Mouse (Mus musculus): ENCODE data around the gene Foxe1. TPM values are rescaled to one million over a fixed set of nuclear protein-coding genes. Genes with fewer than 3 reads are reported as not detected.

Foxe1 gene
- total RNA-seq, 2 experiments from 2014 or later: not detected

- no peak for DNase-seq (ENCODE audit: extremely low spot score in 1 of 2, low spot score in 1 of 2)
Observed at GRCm38 (mm10) chr4:46394388-46394787, 51.0 kb downstream of the Foxe1 start.

GRCm38 (mm10) chr4:46395736-46396135 is 52.3 kb downstream of the Foxe1 start:
- no peak for DNase-seq (ENCODE audit: extremely low spot score in 1 of 2, low spot score in 1 of 2)

Other genes with a start within 250 kb of the Foxe1 start
- 10 to 100 TPM; 51.4 to 60.4 TPM for gene Ncbp1, start 205.0 kb upstream of the Foxe1 start, total RNA-seq (2021)
- 10 to 100 TPM; 19.0 to 22.0 TPM for gene Tstd2, start 204.9 kb upstream of the Foxe1 start, total RNA-seq (2021)
- 10 to 100 TPM; 12.7 to 18.0 TPM for gene Xpa, start 147.3 kb upstream of the Foxe1 start, total RNA-seq (2021)
- gene Trmo, start 45.8 kb downstream of the Foxe1 start, total RNA-seq (2021): 1 to 10 TPM; 3.9 to 5.5 TPM
- gene Hemgn, start 69.9 kb downstream of the Foxe1 start, total RNA-seq (2021): not detected
- gene Anp32b, start 107.3 kb downstream of the Foxe1 start, total RNA-seq (2021): 10 to 100 TPM; 48.9 to 53.4 TPM
- gene Nans, start 145.6 kb downstream of the Foxe1 start, total RNA-seq (2021): 10 to 100 TPM; 20.3 to 24.5 TPM
- gene Trim14, start 192.5 kb downstream of the Foxe1 start, total RNA-seq (2021): under 1 TPM; 0.42 to 0.54 TPM